Mouse (Mus musculus) spleen, adult 2 months (tissue): ENCODE data around the gene Aff3.

Experiments used
- CTCF ChIP-seq: fragments of 200-500 bp; IDR thresholded peaks from 2 replicates; pipeline ENCODE4 v1.5.1; 2011; ENCODE audit warnings: mild to moderate bottlenecking, inconsistent platforms; ENCODE audit not compliant: insufficient read depth, insufficient read length, insufficient replicate concordance; ENCODE audit errors: extremely low read depth
- POLR2A ChIP-seq: fragments of 200-500 bp; IDR thresholded peaks from 2 replicates; pipeline ENCODE4 v1.6.1; 2011; ENCODE audit warnings: low read depth, low read length, inconsistent platforms

DNA sequence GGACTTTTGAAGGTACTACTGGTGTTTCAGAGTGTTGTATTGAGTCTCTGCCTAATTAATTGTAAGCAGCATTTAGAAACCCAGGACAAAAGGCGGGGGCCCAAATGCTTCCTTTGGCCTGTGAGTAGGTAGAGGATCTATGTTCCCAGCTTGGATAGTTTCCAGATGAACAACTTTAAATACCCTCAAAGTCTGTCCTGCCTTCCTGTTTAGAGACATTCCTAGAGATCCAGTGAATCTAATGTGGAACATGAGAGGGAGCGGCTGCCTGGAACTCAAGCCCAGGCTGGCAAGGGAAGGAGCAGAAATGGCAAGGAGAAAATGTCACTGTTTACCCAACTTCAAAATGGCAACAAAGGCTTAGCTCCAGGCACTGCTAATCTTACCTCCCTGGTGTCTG, 300.9 kb downstream of the Aff3 start:
- TF ChIP-seq CTCF (no peak), POLR2A (no peak)
